Mouse (Mus musculus): Measurements from ENCODE around the gene Gnaz.

DNA sequence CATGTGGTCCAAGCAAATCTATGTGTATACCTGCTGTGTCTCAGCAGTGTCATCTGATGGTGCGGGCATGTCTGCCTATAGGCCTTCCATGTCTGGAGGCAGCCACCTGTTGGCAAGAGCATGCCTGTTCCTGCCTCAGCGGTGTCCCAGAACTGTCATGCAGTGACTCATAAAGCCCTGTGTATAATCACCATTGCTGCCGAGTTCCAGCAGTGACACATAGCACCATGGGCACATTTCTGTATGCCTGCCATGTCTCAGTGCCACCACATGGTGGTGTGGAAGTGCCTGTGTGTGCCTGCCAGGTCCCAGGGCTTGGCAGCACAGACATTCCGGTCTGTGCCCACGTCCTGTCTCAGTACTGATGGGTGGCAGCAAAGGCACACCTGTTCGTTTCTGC, 44.2 kb upstream of the Gnaz start:
- TF ChIP-seq CTCF (IDR thresholded peaks at IDR 0.05): peak; percentile 67
- no peak for TF ChIP-seq EP300 (IDR thresholded peaks at IDR 0.05; ENCODE audit: insufficient read depth, low read depth, low read length)

All from heart, adult 2 months (tissue).